Mouse (Mus musculus): ENCODE measurements at regions not wholly inside any gene's neighbourhood (a gene's known extent, or its start where the extent isn't known, plus 50 kb on each side); places are given as distances from the start of the nearest gene placed in this dataset.

DNA sequence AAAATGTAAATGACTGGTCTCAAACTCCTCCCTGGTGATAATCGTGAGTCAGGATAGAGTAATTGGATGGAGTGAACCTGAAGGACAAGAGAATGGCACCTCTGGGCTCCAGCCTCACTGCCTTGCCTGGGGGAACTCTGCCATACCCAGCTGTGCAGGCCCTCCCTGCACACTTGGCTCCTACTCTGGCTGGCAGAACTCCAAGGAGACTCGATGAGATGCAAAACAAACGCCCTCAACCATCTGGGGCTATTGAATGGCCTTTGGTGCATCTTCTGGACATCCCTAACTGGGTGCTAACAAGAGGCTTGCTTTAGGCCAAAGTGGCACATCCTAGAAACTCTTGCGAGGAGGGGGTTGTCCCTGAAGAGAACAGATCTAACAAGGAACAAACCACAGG, 81.6 kb upstream of the Bcor start:
- TF ChIP-seq GATA1 (IDR thresholded peaks at IDR 0.05; ENCODE audit: low read length) (no peak), TAL1 (IDR thresholded peaks at IDR 0.05; ENCODE audit: low read length) (no peak)

All from erythroblast, embryonic 14.5 days (primary cell).